Mouse (Mus musculus): ENCODE results near the gene Clec2g.

DNA sequence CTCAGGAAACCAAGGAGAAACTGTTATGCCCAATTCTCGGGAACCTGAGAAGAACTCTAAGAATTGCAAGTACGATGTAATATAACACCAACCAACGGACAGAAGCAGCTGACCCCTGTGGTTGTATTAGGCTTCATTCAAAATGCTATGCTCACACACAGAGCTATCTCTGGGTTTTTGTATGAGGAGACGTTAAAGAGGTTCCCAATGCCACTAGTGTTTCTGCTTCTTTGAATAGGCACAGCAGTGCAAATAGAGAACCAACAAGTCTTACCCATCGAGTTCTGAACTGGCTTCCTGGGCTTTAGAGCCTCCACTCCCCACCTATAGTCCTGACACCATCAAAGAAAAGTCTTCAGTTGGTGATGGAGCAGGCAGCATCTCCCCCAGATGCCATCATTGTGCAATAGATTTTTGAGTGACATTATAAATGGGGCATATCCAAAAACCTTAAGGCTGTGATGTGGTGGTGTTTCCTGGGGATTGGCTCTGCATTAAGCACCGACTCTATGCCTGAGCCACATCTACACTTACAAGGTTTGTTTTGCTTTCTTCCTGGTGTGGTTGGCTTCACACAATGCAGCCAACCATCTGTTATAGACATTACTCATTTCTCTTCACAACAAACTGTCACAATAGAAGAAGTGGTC, 96.1 kb downstream of the Clec2g start:
- TF ChIP-seq CTCF (IDR thresholded peaks at IDR 0.05; ENCODE audit: control insufficient read depth, insufficient read depth, low read length) (no peak), POLR2A (IDR thresholded peaks at IDR 0.05; ENCODE audit: borderline replicate concordance, control insufficient read depth, low read depth, low read length) (no peak)
